Mouse (Mus musculus) c-Kit-positive CD71-negative TER-119-negative erythroid progenitor cells, embryonic 14.5 days (primary cell): ENCODE measurements at regions not wholly inside any gene's neighbourhood (a gene's known extent, or its start where the extent isn't known, plus 50 kb on each side); places are given as distances from the start of the nearest gene placed in this dataset.
A peak's percentile ranks its signal among the peaks of the same experiment; 100 is the strongest.

Source experiments
- DNase-seq: peaks from one replicate; pipeline ENCODE4 v3.0.0-alpha.2; 2013; ENCODE audit warnings: low read depth

DNA sequence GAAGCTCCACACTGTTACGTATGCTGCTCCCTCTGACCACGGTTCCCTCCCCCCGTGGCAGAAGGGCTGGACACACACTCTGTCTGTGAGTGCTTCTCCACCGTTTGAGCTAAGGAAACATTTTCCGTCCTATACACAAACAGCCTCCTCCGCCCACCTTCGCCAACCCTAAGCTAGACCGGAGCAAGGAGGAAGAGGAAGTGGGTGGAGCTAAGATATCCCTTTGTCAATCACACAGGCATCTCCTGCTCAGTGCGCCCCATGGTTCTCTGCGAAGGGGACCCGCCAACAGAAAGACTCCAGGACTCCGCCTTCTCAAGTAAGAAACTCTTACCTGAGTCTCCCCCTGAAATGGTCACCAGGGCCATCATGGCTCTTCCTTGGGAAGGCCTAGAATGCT lies 61.9 kb upstream of the Cdh5 start:
- DNase-seq = peak; percentile 28

DNA sequence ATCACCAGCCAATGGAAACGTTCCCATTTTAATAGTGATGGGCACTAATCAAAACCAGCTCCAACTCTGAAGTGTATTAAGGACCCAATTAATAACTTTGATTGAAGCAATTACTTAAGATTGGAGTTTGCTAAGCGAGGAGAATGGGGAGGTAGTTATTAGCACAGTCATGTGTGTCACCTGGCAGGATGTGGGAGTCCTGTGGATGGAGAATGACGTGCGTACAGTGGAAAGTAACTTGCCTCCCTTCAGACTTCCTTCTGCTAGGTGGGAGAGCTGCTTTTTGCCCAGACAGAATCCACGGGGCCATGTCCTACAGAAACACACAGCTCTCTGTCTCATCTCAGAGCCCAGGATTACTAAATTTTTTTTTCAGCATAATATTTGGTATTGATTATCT lies 59.9 kb upstream of the Cdh5 start:
- no peak for DNase-seq

DNA sequence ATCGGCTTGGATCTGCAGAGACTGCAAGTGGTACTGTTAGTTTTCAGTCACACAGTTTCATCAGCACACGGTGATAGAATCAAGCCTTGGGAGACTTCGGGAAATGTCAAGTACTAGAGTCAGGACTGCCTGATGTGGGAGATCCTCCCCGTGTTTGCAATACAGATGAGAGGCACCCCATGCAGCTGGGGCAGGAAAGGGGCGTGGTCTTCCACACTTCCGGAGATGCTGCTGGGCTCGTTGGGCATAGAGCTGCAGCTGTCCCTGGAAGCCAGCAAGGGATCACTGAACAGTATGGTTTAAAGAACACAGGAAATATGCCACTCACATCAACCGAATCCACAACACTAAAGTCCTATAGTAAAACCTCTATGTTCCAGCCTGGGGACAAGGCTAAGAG lies 59.0 kb upstream of the Cdh5 start:
- DNase-seq = peak; percentile 26

DNA sequence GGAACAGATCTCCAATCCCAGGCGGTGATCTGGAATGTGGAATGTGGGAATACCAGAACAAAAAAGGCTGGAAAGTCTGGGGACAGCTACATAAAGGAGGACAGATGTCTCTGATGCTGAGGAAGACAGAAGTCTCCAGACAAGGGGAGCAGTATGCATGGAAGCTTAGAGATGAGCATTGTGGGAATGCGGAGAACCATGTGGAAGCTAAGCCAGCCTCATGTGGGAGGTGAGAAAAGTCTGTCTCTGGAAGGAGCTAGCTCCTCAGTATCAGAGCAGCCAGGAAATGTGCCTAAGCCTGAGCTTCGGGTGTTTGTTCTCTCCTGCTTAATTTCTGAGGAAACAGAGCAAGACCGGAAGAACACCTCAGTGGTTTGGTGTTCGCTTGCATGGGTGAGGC lies 53.4 kb upstream of the Cdh5 start:
- no peak for DNase-seq

DNA sequence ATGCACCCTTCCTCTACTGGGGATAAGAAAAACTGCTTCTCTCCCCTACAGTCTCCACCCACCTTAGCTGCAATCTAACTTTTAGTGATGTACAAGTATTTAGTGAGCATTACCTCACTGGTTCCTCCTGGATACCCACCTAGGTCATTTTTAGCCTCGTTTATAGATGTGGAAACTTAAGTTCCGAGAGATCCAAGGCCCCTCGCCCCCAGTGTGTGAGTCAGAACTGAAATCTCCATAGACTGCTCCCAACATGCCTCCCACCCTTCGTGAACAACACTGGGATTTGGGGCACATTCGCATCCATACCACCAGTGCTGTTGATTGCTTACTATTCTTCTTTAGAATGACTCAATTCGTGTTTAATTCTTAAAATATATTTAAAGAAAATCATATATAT lies 52.2 kb upstream of the Cdh5 start:
- no peak for DNase-seq

DNA sequence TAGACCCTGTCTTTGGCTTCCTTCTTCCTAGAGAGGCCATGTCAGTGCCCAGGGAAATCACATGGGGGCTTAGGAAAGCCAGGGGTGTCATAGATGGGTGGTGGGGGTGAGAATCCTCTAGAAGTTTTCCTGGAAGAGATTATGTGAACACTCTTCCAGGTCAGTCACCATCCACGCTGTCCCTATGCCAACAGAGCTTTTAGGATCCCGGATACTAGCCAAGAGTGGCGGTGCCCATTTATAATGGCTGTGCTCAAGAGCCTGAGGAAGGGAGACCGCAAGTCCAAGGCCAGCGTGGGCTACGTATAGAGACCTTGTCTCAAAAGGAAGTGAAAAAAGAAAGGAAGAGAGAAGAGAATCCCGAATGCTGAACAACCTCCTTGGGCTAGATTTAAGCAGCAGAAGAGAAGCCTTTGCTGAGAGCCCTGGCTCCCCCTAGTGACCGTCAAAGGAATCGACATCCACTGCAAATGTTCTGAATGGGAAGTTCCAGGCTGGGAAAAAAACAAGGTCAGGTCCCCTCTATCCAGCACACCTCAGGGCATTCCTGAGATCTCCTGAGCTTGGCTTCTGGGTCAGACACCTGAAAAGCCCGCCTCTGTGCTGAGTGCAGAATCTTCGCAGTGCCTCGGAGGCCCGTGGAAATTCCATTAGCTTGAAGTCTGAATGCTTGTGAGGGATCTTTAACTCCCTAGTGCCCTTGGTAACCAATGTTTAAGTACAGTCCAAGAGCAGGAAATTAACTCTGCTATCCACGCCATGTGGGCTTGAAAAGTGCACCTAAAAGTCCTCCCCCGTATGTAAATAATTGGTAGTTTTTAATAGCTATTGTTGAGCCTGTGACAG lies 50.5 kb upstream of the Cdh5 start:
- DNase-seq = peak; percentile 36

DNA sequence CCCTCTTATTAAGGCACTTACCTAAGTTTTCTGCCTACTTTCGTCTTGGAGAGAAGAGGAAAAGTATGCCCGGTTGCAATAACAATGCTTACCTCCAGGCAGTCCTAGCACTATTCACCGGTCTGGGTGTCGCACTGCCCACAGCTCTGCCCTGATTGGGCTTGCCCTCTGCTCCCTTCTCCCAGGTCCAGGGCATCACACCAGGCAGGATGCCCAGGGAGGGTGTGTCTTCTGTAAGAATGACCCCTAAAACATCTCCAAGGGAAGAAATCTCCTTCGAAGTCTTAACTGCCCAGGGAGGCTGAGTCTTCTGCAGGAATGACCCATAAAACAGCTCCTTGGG lies 49.9 kb upstream of the Cdh5 start:
- no peak for DNase-seq
